Mouse (Mus musculus): ENCODE data around the gene Pom121. TPM values are rescaled to one million over a fixed set of nuclear protein-coding genes. Genes with fewer than 3 reads are reported as not detected.

Pom121 gene
- polyA plus RNA-seq (2012; ENCODE audit: insufficient read depth, low replicate concordance), result 36.0 and 90.7 TPM in 2 replicates

- no peaks in the 10 kb centered on the region for H3K9me3 ChIP-seq
- peaks cover 9% of the 10 kb centered on the region for H3K27me3 ChIP-seq (replicated peaks)
- H3K4me3 ChIP-seq (replicated peaks), result peak within 1 kb of the TSS; percentile 96
- H3K4me1 ChIP-seq, result peaks cover 53% of the 10 kb centered on the region
- peaks cover 32% of the 10 kb centered on the region for H3K36me3 ChIP-seq (replicated peaks; ENCODE audit: low read length)
- TF ChIP-seq GATA1 (IDR thresholded peaks at IDR 0.05; ENCODE audit: borderline replicate concordance, low read length) (no peak), FLI1 (IDR thresholded peaks at IDR 0.05; ENCODE audit: low read length) (no peak)
Measured at GRCm38 (mm10) chr5:135394004-135394823, at the start of gene Pom121. Gene Pom121, minus strand, starts transcription at chr5:135394546.

DNA sequence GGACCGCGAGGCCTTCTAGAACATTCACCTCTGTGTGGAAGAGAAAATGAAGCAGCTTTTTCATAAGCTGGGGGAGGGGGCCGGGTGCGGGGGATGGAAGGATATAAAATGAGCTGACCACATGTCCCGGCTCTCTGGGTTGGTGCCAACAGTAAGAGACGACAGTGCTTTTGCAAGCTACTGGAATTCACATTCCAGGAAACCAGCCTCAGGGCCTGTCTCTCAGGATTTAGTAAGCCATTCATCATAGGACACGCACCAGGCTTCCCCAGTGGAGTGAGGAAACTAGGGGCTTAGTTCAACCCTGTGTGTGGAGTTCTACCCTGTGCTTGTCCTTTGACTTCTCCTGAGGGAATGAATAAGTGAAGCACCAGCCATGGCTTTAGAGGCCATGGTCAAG is 48.1 kb upstream of the Pom121 start:
- Histone ChIP-seq H3K9me3 (no peaks in the 10 kb centered on the region), H3K4me1 (peaks cover 17% of the 10 kb centered on the region), H3K4me3 (replicated peaks) (no peak overlapping the region), H3K36me3 (replicated peaks; ENCODE audit: low read length) (no peaks in the 10 kb centered on the region), H3K27me3 (replicated peaks) (peaks cover 4% of the 10 kb centered on the region)
- TF ChIP-seq GATA1 (IDR thresholded peaks at IDR 0.05; ENCODE audit: borderline replicate concordance, low read length), result no peak
- no peak for TF ChIP-seq FLI1 (IDR thresholded peaks at IDR 0.05; ENCODE audit: low read length)

GRCm38 (mm10) chr5:135435039-135435438 is 40.7 kb upstream of the Pom121 start:
- Histone ChIP-seq H3K4me1 (peaks cover 6% of the 10 kb centered on the region; the same call in 1 of the 2 replicates), H3K36me3 (replicated peaks; ENCODE audit: low read length) (peaks cover 6% of the 10 kb centered on the region), H3K9me3 (peaks cover 13% of the 10 kb centered on the region), H3K4me3 (replicated peaks) (peak overlapping the region; percentile 7), H3K27me3 (replicated peaks) (peaks cover under 1% of the 10 kb centered on the region)
- TF ChIP-seq GATA1 (IDR thresholded peaks at IDR 0.05; ENCODE audit: borderline replicate concordance, low read length) (no peak), FLI1 (IDR thresholded peaks at IDR 0.05; ENCODE audit: low read length) (no peak)

- no peak for TF ChIP-seq FLI1 (IDR thresholded peaks at IDR 0.05; ENCODE audit: low read length)
- TF ChIP-seq GATA1 (IDR thresholded peaks at IDR 0.05; ENCODE audit: borderline replicate concordance, low read length), result no peak
- Histone ChIP-seq H3K9me3 (peaks cover 13% of the 10 kb centered on the region), H3K4me1 (peaks cover 6% of the 10 kb centered on the region; the same call in 1 of the 2 replicates), H3K36me3 (replicated peaks; ENCODE audit: low read length) (peaks cover 12% of the 10 kb centered on the region), H3K27me3 (replicated peaks) (no peaks in the 10 kb centered on the region), H3K4me3 (replicated peaks) (no peak overlapping the region)
Measured at GRCm38 (mm10) chr5:135433861-135434260, 39.5 kb upstream of the Pom121 start.

DNA sequence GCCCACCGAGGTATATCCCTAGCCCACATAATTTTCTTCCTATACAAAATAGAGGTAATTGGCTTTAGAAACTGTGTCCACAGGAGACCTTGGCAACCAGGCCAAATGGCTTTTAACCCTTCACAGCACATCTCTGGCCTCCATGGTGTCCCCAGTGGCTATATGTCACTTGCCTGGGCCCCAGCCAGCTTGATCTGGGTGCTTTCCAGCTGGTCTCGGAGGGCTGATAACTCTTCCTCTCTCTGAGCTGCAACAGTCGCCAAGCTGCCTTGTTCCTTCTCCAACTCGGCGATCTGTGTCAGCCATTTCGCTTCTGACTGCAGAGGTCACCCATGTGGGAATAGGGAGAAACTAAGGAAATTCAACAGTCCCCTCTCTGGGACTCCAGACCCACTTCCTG is 36.8 kb upstream of the Pom121 start:
- TF ChIP-seq GATA1 (IDR thresholded peaks at IDR 0.05; ENCODE audit: borderline replicate concordance, low read length) (no peak), FLI1 (IDR thresholded peaks at IDR 0.05; ENCODE audit: low read length) (no peak)
- Histone ChIP-seq H3K36me3 (replicated peaks; ENCODE audit: low read length) (peaks cover 12% of the 10 kb centered on the region), H3K4me1 (peaks cover 6% of the 10 kb centered on the region; the same call in 1 of the 2 replicates), H3K4me3 (replicated peaks) (no peak overlapping the region), H3K27me3 (replicated peaks) (no peaks in the 10 kb centered on the region), H3K9me3 (peaks cover 13% of the 10 kb centered on the region)

- Histone ChIP-seq H3K9me3 (peaks cover 4% of the 10 kb centered on the region), H3K4me1 (no peaks in the 10 kb centered on the region), H3K27me3 (replicated peaks) (no peaks in the 10 kb centered on the region), H3K4me3 (replicated peaks) (no peak overlapping the region), H3K36me3 (replicated peaks; ENCODE audit: low read length) (peaks cover 12% of the 10 kb centered on the region)
- TF ChIP-seq GATA1 (IDR thresholded peaks at IDR 0.05; ENCODE audit: borderline replicate concordance, low read length) (no peak), FLI1 (IDR thresholded peaks at IDR 0.05; ENCODE audit: low read length) (no peak)
Measured at GRCm38 (mm10) chr5:135428786-135429185, 34.4 kb upstream of the Pom121 start.

DNA sequence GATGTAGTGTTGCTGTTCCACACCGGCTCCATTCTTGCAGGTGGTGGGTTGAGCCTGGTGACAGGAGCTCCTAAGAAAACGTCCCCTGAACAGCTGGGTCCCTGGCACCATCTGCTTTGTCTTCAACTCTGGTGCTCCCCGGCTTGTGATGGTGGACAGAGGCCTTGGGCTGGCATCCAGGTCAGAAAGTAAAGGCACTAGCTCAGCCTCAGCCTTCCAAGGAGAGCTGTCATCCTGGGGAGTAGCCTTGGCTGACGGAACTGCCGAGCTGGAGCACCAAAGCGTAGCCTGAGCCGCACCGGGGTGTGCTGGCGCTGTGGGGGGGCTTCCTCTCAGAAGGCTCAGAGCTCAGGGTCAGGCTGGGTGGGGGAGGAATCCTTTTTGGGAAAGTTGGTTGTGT is 15.9 kb upstream of the Pom121 start:
- Histone ChIP-seq H3K9me3 (no peaks in the 10 kb centered on the region), H3K4me1 (no peaks in the 10 kb centered on the region), H3K27me3 (replicated peaks) (peaks cover 18% of the 10 kb centered on the region), H3K4me3 (replicated peaks) (no peak overlapping the region), H3K36me3 (replicated peaks; ENCODE audit: low read length) (no peaks in the 10 kb centered on the region)
- no peak for TF ChIP-seq FLI1 (IDR thresholded peaks at IDR 0.05; ENCODE audit: low read length)
- no peak for TF ChIP-seq GATA1 (IDR thresholded peaks at IDR 0.05; ENCODE audit: borderline replicate concordance, low read length)

DNA sequence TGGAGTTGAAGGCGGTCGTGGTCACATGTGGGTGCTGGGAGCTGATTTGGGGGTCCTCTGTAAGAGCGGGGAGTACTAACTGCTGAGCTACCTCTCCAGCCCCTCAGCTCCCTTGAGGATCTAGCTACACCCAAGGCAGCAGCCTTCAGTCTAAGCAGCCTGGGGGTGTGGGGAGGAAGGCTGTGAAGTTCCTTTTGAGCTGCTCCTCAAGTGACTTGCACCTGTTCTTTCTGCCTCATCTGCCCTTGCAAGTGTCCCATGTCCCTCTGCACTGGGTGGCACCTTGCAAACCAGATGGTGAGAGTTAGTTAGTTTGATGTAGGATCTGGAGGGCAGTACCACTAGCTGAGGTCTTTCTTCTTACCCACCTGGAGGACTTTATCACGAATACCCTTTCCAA is 13.8 kb upstream of the Pom121 start:
- H3K36me3 ChIP-seq (replicated peaks; ENCODE audit: low read length), result no peaks in the 10 kb centered on the region
- no peaks in the 10 kb centered on the region for H3K4me1 ChIP-seq
- no peaks in the 10 kb centered on the region for H3K9me3 ChIP-seq
- H3K4me3 ChIP-seq (replicated peaks), result no peak overlapping the region
- H3K27me3 ChIP-seq (replicated peaks), result peaks cover 21% of the 10 kb centered on the region
- TF ChIP-seq GATA1 (IDR thresholded peaks at IDR 0.05; ENCODE audit: borderline replicate concordance, low read length) (no peak), FLI1 (IDR thresholded peaks at IDR 0.05; ENCODE audit: low read length) (no peak)

DNA sequence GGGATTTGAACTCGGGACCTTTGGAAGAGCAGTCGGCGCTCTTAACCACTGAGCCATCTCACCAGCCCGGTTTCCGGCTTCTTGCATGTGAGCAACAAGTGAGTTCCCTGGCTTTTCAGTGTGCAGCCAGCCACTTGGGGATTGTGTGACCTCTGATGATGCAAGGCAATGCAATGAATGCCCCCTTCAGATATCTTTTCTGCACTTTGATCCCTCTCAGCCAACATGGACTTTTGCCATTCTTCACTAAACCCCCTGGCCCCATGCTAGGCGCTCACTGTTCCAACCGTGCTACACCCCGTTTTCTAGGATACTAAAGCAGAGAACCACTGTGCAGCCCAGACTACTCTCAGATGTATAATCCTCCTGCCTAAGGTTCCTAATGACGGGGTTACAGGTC is 11.1 kb upstream of the Pom121 start:
- H3K4me1 ChIP-seq, result no peaks in the 10 kb centered on the region
- H3K4me3 ChIP-seq (replicated peaks), result no peak overlapping the region
- TF ChIP-seq GATA1 (IDR thresholded peaks at IDR 0.05; ENCODE audit: borderline replicate concordance, low read length), result no peak
- TF ChIP-seq FLI1 (IDR thresholded peaks at IDR 0.05; ENCODE audit: low read length), result no peak
- peaks cover 18% of the 10 kb centered on the region for H3K27me3 ChIP-seq (replicated peaks)
- H3K9me3 ChIP-seq, result 0 out of 2 replicates have a peak, but pooled peaks cover 3% of the 10 kb centered on the region
- no peaks in the 10 kb centered on the region for H3K36me3 ChIP-seq (replicated peaks; ENCODE audit: low read length)

GRCm38 (mm10) chr5:135404623-135405022 is 10.3 kb upstream of the Pom121 start:
- peaks cover 18% of the 10 kb centered on the region for H3K27me3 ChIP-seq (replicated peaks)

More at GRCm38 (mm10) chr5:135404623-135405022, 10.3 kb upstream of the Pom121 start:
- Histone ChIP-seq H3K4me1 (no peaks in the 10 kb centered on the region), H3K36me3 (replicated peaks; ENCODE audit: low read length) (no peaks in the 10 kb centered on the region), H3K9me3 (0 out of 2 replicates have a peak, but pooled peaks cover 3% of the 10 kb centered on the region), H3K4me3 (replicated peaks) (no peak overlapping the region)
- TF ChIP-seq FLI1 (IDR thresholded peaks at IDR 0.05; ENCODE audit: low read length) (no peak), GATA1 (IDR thresholded peaks at IDR 0.05; ENCODE audit: borderline replicate concordance, low read length) (no peak)
